Mouse (Mus musculus) MEL (cell line): ENCODE data around the gene Acot13. TPM values are rescaled to one million over a fixed set of nuclear protein-coding genes. Genes with fewer than 3 reads are reported as not detected.

ENCODE experiments used
- DNase-seq: peaks from one replicate; pipeline ENCODE4 v3.0.0; 2011; ENCODE audit warnings: low read depth, low spot score
- H3K27ac ChIP-seq: 2 replicates; pipeline ENCODE4 v1.5.1; 2012; ENCODE audit warnings: low read depth, mild to moderate bottlenecking, control low read depth, low read length, moderate library complexity; ENCODE audit not compliant: control insufficient read depth
- H3K27me3 ChIP-seq, 2 experiments: fragments of 150-350 bp in 1 of 2; sonication (generic) in 1 of 2; 2 replicates each; pipeline ENCODE4 v1.6.1; 2012; ENCODE audit warnings: low read length in 2 of 2, mild to moderate bottlenecking in 2 of 2, improper control_type of control experiment in 1 of 2, moderate library complexity in 1 of 2; ENCODE audit not compliant: insufficient read depth in 2 of 2, control insufficient read depth in 1 of 2
- H3K36me3 ChIP-seq, 2 experiments: 2 replicates each; pipeline ENCODE4 v1.6.1; 2012 to 2014; ENCODE audit warnings: low read length in 2 of 2, improper control_type of control experiment in 1 of 2, inconsistent platforms in 1 of 2, mild to moderate bottlenecking in 1 of 2; ENCODE audit not compliant: insufficient read depth in 2 of 2, control insufficient read depth in 1 of 2
- H3K4me1 ChIP-seq, 2 experiments: fragments of 150-350 bp in 1 of 2; sonication (generic) in 1 of 2; 2 replicates each; pipeline ENCODE4 v1.6.1; 2012; ENCODE audit warnings: low read length in 2 of 2, improper control_type of control experiment in 1 of 2, mild to moderate bottlenecking in 1 of 2; ENCODE audit not compliant: insufficient read depth in 2 of 2, control insufficient read depth in 1 of 2
- H3K4me3 ChIP-seq, 2 experiments: fragments of 150-350 bp in 1 of 2; sonication (generic) in 1 of 2; 2 replicates each; pipeline ENCODE4 v1.5.1; 2012; ENCODE audit warnings: low read depth in 2 of 2, low read length in 2 of 2, mild to moderate bottlenecking in 2 of 2, moderate library complexity in 2 of 2, control low read depth in 1 of 2, improper control_type of control experiment in 1 of 2; ENCODE audit not compliant: control insufficient read depth in 1 of 2, insufficient read depth in 1 of 2
- H3K79me2 ChIP-seq: 2 replicates; pipeline ENCODE4 v1.6.1; 2012; ENCODE audit warnings: mild to moderate bottlenecking, low read length, moderate library complexity; ENCODE audit not compliant: control insufficient read depth, poor library complexity, insufficient read depth
- H3K9ac ChIP-seq: 2 replicates; pipeline ENCODE4 v1.6.1; 2012; ENCODE audit warnings: low read depth, mild to moderate bottlenecking, control low read depth, low read length, moderate library complexity; ENCODE audit not compliant: control insufficient read depth, poor library complexity, severe bottlenecking
- H3K9me3 ChIP-seq: fragments of 150-350 bp; sonication (generic); replicated peaks from 2 replicates; pipeline ENCODE4 v1.6.1; 2012; ENCODE audit warnings: mild to moderate bottlenecking, low read length, improper control_type of control experiment, moderate library complexity; ENCODE audit not compliant: insufficient read depth
- CHD1 ChIP-seq: IDR thresholded peaks from 2 replicates; pipeline ENCODE4 v1.6.1; 2012; ENCODE audit warnings: low read depth, mild to moderate bottlenecking, inconsistent platforms, low read length, improper control_type of control experiment
- CTCF ChIP-seq, 3 experiments: IDR thresholded peaks in 2 of 3; conservative IDR thresholded peaks in 1 of 3; 2 replicates each; pipeline ENCODE4 v1.5.1; 2011 to 2012; ENCODE audit warnings: low read length in 3 of 3, low read depth in 2 of 3, mild to moderate bottlenecking in 2 of 3, improper control_type of control experiment in 1 of 3, inconsistent platforms in 1 of 3, mixed read lengths in 1 of 3, moderate library complexity in 1 of 3; ENCODE audit not compliant: control insufficient read depth in 1 of 3, insufficient read depth in 1 of 3, poor library complexity in 1 of 3, severe bottlenecking in 1 of 3
- EP300 ChIP-seq, 2 experiments: IDR thresholded peaks; 2 replicates each; pipeline ENCODE4 v1.6.1; 2011; ENCODE audit warnings: improper control_type of control experiment in 2 of 2, low read length in 2 of 2, low read depth in 1 of 2, mild to moderate bottlenecking in 1 of 2
- ETS1 ChIP-seq: IDR thresholded peaks from 2 replicates; pipeline ENCODE4 v1.6.1; 2012; ENCODE audit warnings: low read depth, mild to moderate bottlenecking, inconsistent platforms, low read length, improper control_type of control experiment, moderate library complexity
- KAT2A ChIP-seq: conservative IDR thresholded peaks from 2 replicates; pipeline ENCODE4 v1.6.1; 2012; ENCODE audit warnings: low read depth, low read length, improper control_type of control experiment, inconsistent platforms
- MAX ChIP-seq: IDR thresholded peaks from 2 replicates; pipeline ENCODE4 v1.6.1; 2011; ENCODE audit warnings: low read length, improper control_type of control experiment
- MAZ ChIP-seq: IDR thresholded peaks from 2 replicates; pipeline ENCODE4 v1.6.1; 2012; ENCODE audit warnings: low read depth, mild to moderate bottlenecking, inconsistent platforms, low read length, improper control_type of control experiment
- MEF2A ChIP-seq: IDR thresholded peaks from 2 replicates; pipeline ENCODE4 v1.6.1; 2014; ENCODE audit warnings: low read depth, mild to moderate bottlenecking, inconsistent platforms, low read length, improper control_type of control experiment; ENCODE audit not compliant: poor library complexity, insufficient replicate concordance, severe bottlenecking; ENCODE audit errors: extremely low read depth
- MXI1 ChIP-seq: IDR thresholded peaks from 2 replicates; pipeline ENCODE4 v1.6.1; 2011; ENCODE audit warnings: mild to moderate bottlenecking, low read depth, low read length, improper control_type of control experiment
- MYB ChIP-seq: IDR thresholded peaks from 2 replicates; pipeline ENCODE4 v1.6.1; 2011; ENCODE audit warnings: mild to moderate bottlenecking, low read depth, low read length, improper control_type of control experiment
- NRF1 ChIP-seq: IDR thresholded peaks from 2 replicates; pipeline ENCODE4 v1.6.1; 2014; ENCODE audit warnings: low read depth, mild to moderate bottlenecking, inconsistent platforms, low read length, improper control_type of control experiment, moderate library complexity; ENCODE audit not compliant: poor library complexity, insufficient read depth, severe bottlenecking
- POLR2AphosphoS2 ChIP-seq: IDR thresholded peaks from 2 replicates; pipeline ENCODE4 v1.6.1; 2011; ENCODE audit warnings: low read length, improper control_type of control experiment
- RAD21 ChIP-seq: IDR thresholded peaks from 2 replicates; pipeline ENCODE4 v1.6.1; 2011; ENCODE audit warnings: mild to moderate bottlenecking, low read depth, low read length, improper control_type of control experiment
- SMC3 ChIP-seq: IDR thresholded peaks from 2 replicates; pipeline ENCODE4 v1.6.1; 2011; ENCODE audit warnings: low read depth, low read length, improper control_type of control experiment
- TAL1 ChIP-seq: IDR thresholded peaks from 2 replicates; pipeline ENCODE4 v1.6.1; 2012; ENCODE audit warnings: mild to moderate bottlenecking, inconsistent platforms, low read length, moderate library complexity, mixed read lengths
- TBP ChIP-seq: IDR thresholded peaks from 2 replicates; pipeline ENCODE4 v1.8.0; 2011; ENCODE audit warnings: low read depth, low read length, improper control_type of control experiment
- TCF12 ChIP-seq: IDR thresholded peaks from 2 replicates; pipeline ENCODE4 v1.6.1; 2014; ENCODE audit warnings: low read depth, mild to moderate bottlenecking, inconsistent platforms, low read length, improper control_type of control experiment, moderate library complexity
- UBTF ChIP-seq: IDR thresholded peaks from 2 replicates; pipeline ENCODE4 v1.6.1; 2012; ENCODE audit warnings: low read depth, mild to moderate bottlenecking, inconsistent platforms, low read length, improper control_type of control experiment, moderate library complexity, borderline replicate concordance; ENCODE audit not compliant: insufficient read depth
- USF2 ChIP-seq, 2 experiments: IDR thresholded peaks; 2 replicates each; pipeline ENCODE4 v1.6.1; 2011 to 2012; ENCODE audit warnings: improper control_type of control experiment in 2 of 2, low read length in 2 of 2, borderline replicate concordance in 1 of 2, inconsistent platforms in 1 of 2, low read depth in 1 of 2, mild to moderate bottlenecking in 1 of 2; ENCODE audit not compliant: insufficient read depth in 1 of 2
- ZNF384 ChIP-seq: IDR thresholded peaks from 2 replicates; pipeline ENCODE4 v1.6.1; 2012; ENCODE audit warnings: low read depth, mild to moderate bottlenecking, inconsistent platforms, low read length, improper control_type of control experiment
- polyA plus RNA-seq, 2 experiments: library from polyadenylated mRNA; stranded (reverse) in 1 of 2; unstranded in 1 of 2; fragments of >175 nt in 1 of 2; fragments of >200 nt in 1 of 2; gene quantifications; 2 replicates each; pipeline versions ENCODE4 v1.2.1 to v1.2.4; 2012; ENCODE audit warnings: low replicate concordance in 2 of 2, low read depth in 1 of 2; ENCODE audit not compliant: insufficient read length in 2 of 2, insufficient read depth in 1 of 2, missing spikeins in 1 of 2
- total RNA-seq: library from RNA; depleted of rRNA; stranded (reverse); fragments of 300-350 nt; gene quantifications from 2 replicates; pipeline ENCODE4 v1.2.3, GENCODE M21; 2012

The Acot13 gene
- total and polyA plus RNA-seq, 3 experiments, result 51.8 to 57.3 TPM; not detected in 1

- TF ChIP-seq RAD21 (no peak), MAZ (no peak), EP300 (IDR thresholded peaks at IDR 0.05; ENCODE audit: low read depth in 1 of 2, low read length in 2 of 2) (no peak), POLR2AphosphoS2 (no peak), TAL1 (no peak)
- H3K4me3 ChIP-seq, result no peak overlapping the region
- H3K9ac ChIP-seq, result no peak overlapping the region
- 0 out of 4 replicates have a peak, but pooled peaks cover 0 to 3% of the 10 kb centered on the region in 2 experiments for H3K4me1 ChIP-seq
- DNase-seq, result no peak
- H3K27ac ChIP-seq, result no peak overlapping the region
- H3K79me2 ChIP-seq, result no peaks in the 10 kb centered on the region
- no peaks in the 10 kb centered on the region for H3K27me3 ChIP-seq
- H3K36me3 ChIP-seq, result peaks cover 0 to 2% of the 10 kb centered on the region in 2 experiments; a peak in 2 of 4 replicates
- H3K9me3 ChIP-seq, result no peaks in the 10 kb centered on the region
These were observed 20.6 kb upstream of the Acot13 start for GRCm38 (mm10) chr13:24851989-24852388.

GRCm38 (mm10) chr13:24849318-24849717 lies 18.0 kb upstream of the Acot13 start:
- no peaks in the 10 kb centered on the region for H3K9me3 ChIP-seq
- H3K79me2 ChIP-seq, result no peaks in the 10 kb centered on the region
- TF ChIP-seq MYB (no peak), MXI1 (no peak), UBTF (no peak), ETS1 (no peak), TBP (no peak), ZNF384 (no peak), MAX (no peak), KAT2A (no peak), CTCF (IDR thresholded peaks at IDR 0.05 in 2 of 3, conservative IDR thresholded peaks at IDR 0.05 in 1 of 3; ENCODE audit: control insufficient read depth in 1 of 3, insufficient read depth in 1 of 3, low read depth in 2 of 3, low read length in 3 of 3, poor library complexity in 1 of 3, severe bottlenecking in 1 of 3) (no peak), SMC3 (no peak), USF2 (IDR thresholded peaks at IDR 0.05; ENCODE audit: borderline replicate concordance in 1 of 2, insufficient read depth in 1 of 2, low read depth in 1 of 2, low read length in 2 of 2) (no peak), RAD21 (no peak), CHD1 (no peak), MAZ (no peak), MEF2A (no peak), NRF1 (no peak), TCF12 (no peak)
- H3K27me3 ChIP-seq, result no peaks in the 10 kb centered on the region
- H3K9ac ChIP-seq, result no peak overlapping the region
- DNase-seq, result no peak
- no peak overlapping the region for H3K4me3 ChIP-seq
- H3K4me1 ChIP-seq, result 0 out of 4 replicates have a peak, but pooled peaks cover 0 to 3% of the 10 kb centered on the region in 2 experiments
- peaks cover 0 to 2% of the 10 kb centered on the region in 2 experiments; a peak in 2 of 4 replicates for H3K36me3 ChIP-seq
- no peak overlapping the region for H3K27ac ChIP-seq
